In genomic region chr10:16990227-16990626, GRCm38 (mm10) we compare ENCODE assay signal across 11 mouse cellular contexts.
DNase-seq lines count a peak whose midpoint lies in the region; ATAC-seq and TF ChIP-seq lines count a peak whose summit lies in the region.
"Had no signal": no experiment of that assay in that cellular context is flagged by ENCODE, and none has a peak within 500 bp of the region (broad histone marks: within the 10 kb centered on the region; RNA-seq: fewer than 3 reads in every experiment).

No protein-coding gene starts in this region.

- H3K9me3 ChIP-seq in midbrain, postnatal 0 days (ENCODE audit: low read length): no peaks in the 10 kb centered on the region
- no peaks in the 10 kb centered on the region for H3K9me3 ChIP-seq in midbrain, embryonic 14.5 days (ENCODE audit: control insufficient read depth, low read length)

- no peaks in the 10 kb centered on the region for H3K27me3 ChIP-seq in midbrain, postnatal 0 days (ENCODE audit: insufficient read depth, low read length)
- no peaks in the 10 kb centered on the region for H3K27me3 ChIP-seq in midbrain, embryonic 14.5 days (ENCODE audit: control insufficient read depth, insufficient read depth, low read length)

- ATAC-seq in midbrain, postnatal 0 days (ENCODE audit: low FRiP score): no peak
- ATAC-seq in midbrain, embryonic 14.5 days (ENCODE audit: low FRiP score, low TSS enrichment): no peak
- ATAC-seq in erythroid progenitor cell, adult 5-6 weeks (replicated peaks; ENCODE audit: low FRiP score, poor library complexity, severe bottlenecking): no peak
- ATAC-seq: lung, postnatal 0 days; midbrain, embryonic 16.5 days had no signal

- H3K4me1 ChIP-seq in midbrain, postnatal 0 days (ENCODE audit: insufficient read depth, low read length): no peaks in the 10 kb centered on the region
- no peaks in the 10 kb centered on the region for H3K4me1 ChIP-seq in midbrain, embryonic 14.5 days (ENCODE audit: control insufficient read depth, insufficient read depth, low read length)

- no peak overlapping the region for H3K4me2 ChIP-seq in midbrain, postnatal 0 days (ENCODE audit: low read depth, low read length, poor library complexity, severe bottlenecking)
- no peak overlapping the region for H3K4me2 ChIP-seq in midbrain, embryonic 14.5 days (ENCODE audit: low read length)

- no peak overlapping the region for H3K27ac ChIP-seq in midbrain, postnatal 0 days (ENCODE audit: low read depth, low read length)
- no peak overlapping the region for H3K27ac ChIP-seq in midbrain, embryonic 14.5 days (replicated peaks; ENCODE audit: low read depth, low read length)

- peak; percentile 84 for DNase-seq in heart, adult 11 months
- no peak for DNase-seq in heart, adult 8-10 months (ENCODE audit: low spot score)
- DNase-seq in midbrain, postnatal 0 days (ENCODE audit: low spot score): peak; percentile 67
- no peak for DNase-seq in midbrain, embryonic 14.5 days
- peak; percentile 70 for DNase-seq in cerebellum, adult 8-10 months
- no peak for DNase-seq in urinary bladder, postnatal 10 days (ENCODE audit: low spot score)
- no peak for DNase-seq in lung, postnatal 36 days
- DNase-seq: kidney, adult 9 months had no signal

- no peak overlapping the region for H3K4me3 ChIP-seq in midbrain, postnatal 0 days (ENCODE audit: low read depth, low read length)
- H3K4me3 ChIP-seq in midbrain, embryonic 14.5 days (replicated peaks; ENCODE audit: low read depth, low read length): no peak overlapping the region

- no peaks in the 10 kb centered on the region for H3K36me3 ChIP-seq in midbrain, postnatal 0 days (ENCODE audit: insufficient read depth, low read length)
- no peaks in the 10 kb centered on the region for H3K36me3 ChIP-seq in midbrain, embryonic 14.5 days (ENCODE audit: control insufficient read depth, insufficient read depth, low read length)

- WGBS in midbrain, postnatal 0 days: 80% methylated on average over 1 of the region's 1 CpGs
- WGBS in midbrain, embryonic 14.5 days: 77% methylated on average over 1 of the region's 1 CpGs

- no peak for TF ChIP-seq CTCF in midbrain, postnatal 0 days (IDR thresholded peaks at IDR 0.05)

- H3K9ac ChIP-seq in midbrain, postnatal 0 days (replicated peaks; ENCODE audit: low read length, poor library complexity, severe bottlenecking): no peak overlapping the region
- H3K9ac ChIP-seq in midbrain, embryonic 14.5 days (replicated peaks; ENCODE audit: low read length): no peak overlapping the region

Comparison
In these comparisons a context has a peak if more than half of its experiments do, and no peak if none do; other contexts are left out.
1. DNase-seq: peak in heart, adult 11 months (single experiment), midbrain, postnatal 0 days (single experiment) and cerebellum, adult 8-10 months (single experiment); none in heart, adult 8-10 months (single experiment), midbrain, embryonic 14.5 days (single experiment), urinary bladder, postnatal 10 days (single experiment) and lung, postnatal 36 days (single experiment).